Mouse (Mus musculus): ENCODE results near the gene Hivep3. TPM values are rescaled to one million over a fixed set of nuclear protein-coding genes. Genes with fewer than 3 reads are reported as not detected.

Hivep3 gene
- polyA plus RNA-seq, 1 experiment from 2014 or later = 13.8 TPM

- H3K9me3 ChIP-seq (replicated peaks; ENCODE audit: control insufficient read depth, low read length) = no peaks in the 10 kb centered on the region
- ATAC-seq (no peak), DNase-seq (ENCODE audit: low spot score) (no peak)
- WGBS = 60% methylated on average over 3 of the region's 3 CpGs
- no peaks in the 10 kb centered on the region for H3K36me3 ChIP-seq (ENCODE audit: control insufficient read depth, insufficient read depth, low read length)
- no peak overlapping the region for H3K4me3 ChIP-seq (ENCODE audit: low read depth, low read length)
- no peak overlapping the region for H3K27ac ChIP-seq (ENCODE audit: low read depth, low read length)
- no peak overlapping the region for H3K4me2 ChIP-seq (ENCODE audit: low read length)
- H3K9ac ChIP-seq (ENCODE audit: low read length) = no peak overlapping the region
- no peaks in the 10 kb centered on the region for H3K27me3 ChIP-seq (replicated peaks; ENCODE audit: control insufficient read depth, insufficient read depth, low read length)
- no peaks in the 10 kb centered on the region; the same call in 1 of the 2 replicates for H3K4me1 ChIP-seq (ENCODE audit: control insufficient read depth, insufficient read depth, low read length)
Measured at GRCm38 (mm10) chr4:120071411-120071810, 337.8 kb downstream of the Hivep3 start.

- 55% methylated on average over 15 of the region's 15 CpGs for WGBS
- H3K4me1 ChIP-seq (ENCODE audit: control insufficient read depth, insufficient read depth, low read length) = no peaks in the 10 kb centered on the region; the same call in 1 of the 2 replicates
- no peak overlapping the region for H3K4me2 ChIP-seq (ENCODE audit: low read length)
- H3K27me3 ChIP-seq (replicated peaks; ENCODE audit: control insufficient read depth, insufficient read depth, low read length) = no peaks in the 10 kb centered on the region
- no peak overlapping the region for H3K4me3 ChIP-seq (ENCODE audit: low read depth, low read length)
- no peaks in the 10 kb centered on the region for H3K9me3 ChIP-seq (replicated peaks; ENCODE audit: control insufficient read depth, low read length)
- no peaks in the 10 kb centered on the region for H3K36me3 ChIP-seq (ENCODE audit: control insufficient read depth, insufficient read depth, low read length)
- no peak overlapping the region for H3K9ac ChIP-seq (ENCODE audit: low read length)
- no peak overlapping the region for H3K27ac ChIP-seq (ENCODE audit: low read depth, low read length)
- ATAC-seq = no peak
- DNase-seq (ENCODE audit: low spot score) = peak; percentile 10
Measured at GRCm38 (mm10) chr4:120071842-120072507, 338.4 kb downstream of the Hivep3 start.

- Histone ChIP-seq H3K27ac (ENCODE audit: low read depth, low read length) (0 out of 2 replicates have a peak overlapping the region, but pooled peaks have one; percentile 14), H3K4me3 (ENCODE audit: low read depth, low read length) (no peak overlapping the region), H3K9me3 (replicated peaks; ENCODE audit: control insufficient read depth, low read length) (no peaks in the 10 kb centered on the region), H3K9ac (ENCODE audit: low read length) (no peak overlapping the region), H3K4me2 (ENCODE audit: low read length) (no peak overlapping the region), H3K27me3 (replicated peaks; ENCODE audit: control insufficient read depth, insufficient read depth, low read length) (no peaks in the 10 kb centered on the region), H3K36me3 (ENCODE audit: control insufficient read depth, insufficient read depth, low read length) (no peaks in the 10 kb centered on the region), H3K4me1 (ENCODE audit: control insufficient read depth, insufficient read depth, low read length) (no peaks in the 10 kb centered on the region; the same call in 1 of the 2 replicates)
- peak; percentile 50 for DNase-seq (ENCODE audit: low spot score)
- WGBS = 36% methylated on average over 5 of the region's 5 CpGs
- ATAC-seq = peak; percentile 34; the same call in 1 of the 2 replicates
Measured at GRCm38 (mm10) chr4:120074061-120074460, 340.5 kb downstream of the Hivep3 start.

- DNase-seq (ENCODE audit: low spot score) (no peak), ATAC-seq (no peak)
- no peak overlapping the region for H3K9ac ChIP-seq (ENCODE audit: low read length)
- no peaks in the 10 kb centered on the region for H3K9me3 ChIP-seq (replicated peaks; ENCODE audit: control insufficient read depth, low read length)
- H3K4me1 ChIP-seq (ENCODE audit: control insufficient read depth, insufficient read depth, low read length) = no peaks in the 10 kb centered on the region; the same call in 1 of the 2 replicates
- WGBS = 88% methylated on average over 8 of the region's 8 CpGs
- no peak overlapping the region for H3K4me3 ChIP-seq (ENCODE audit: low read depth, low read length)
- no peaks in the 10 kb centered on the region for H3K27me3 ChIP-seq (replicated peaks; ENCODE audit: control insufficient read depth, insufficient read depth, low read length)
- H3K36me3 ChIP-seq (ENCODE audit: control insufficient read depth, insufficient read depth, low read length) = no peaks in the 10 kb centered on the region
- no peak overlapping the region for H3K4me2 ChIP-seq (ENCODE audit: low read length)
- H3K27ac ChIP-seq (ENCODE audit: low read depth, low read length) = no peak overlapping the region
Measured at GRCm38 (mm10) chr4:120077322-120077721, 343.7 kb downstream of the Hivep3 start.

- Histone ChIP-seq H3K36me3 (ENCODE audit: control insufficient read depth, insufficient read depth, low read length) (no peaks in the 10 kb centered on the region), H3K9me3 (replicated peaks; ENCODE audit: control insufficient read depth, low read length) (no peaks in the 10 kb centered on the region), H3K9ac (ENCODE audit: low read length) (no peak overlapping the region), H3K27me3 (replicated peaks; ENCODE audit: control insufficient read depth, insufficient read depth, low read length) (no peaks in the 10 kb centered on the region), H3K4me2 (ENCODE audit: low read length) (no peak overlapping the region), H3K27ac (ENCODE audit: low read depth, low read length) (no peak overlapping the region), H3K4me1 (ENCODE audit: control insufficient read depth, insufficient read depth, low read length) (no peaks in the 10 kb centered on the region), H3K4me3 (ENCODE audit: low read depth, low read length) (no peak overlapping the region)
- 84% methylated on average over 5 of the region's 5 CpGs for WGBS
- ATAC-seq (no peak), DNase-seq (ENCODE audit: low spot score) (no peak)
Measured at GRCm38 (mm10) chr4:120082527-120082926, 348.9 kb downstream of the Hivep3 start.

- DNase-seq (ENCODE audit: low spot score) = no peak
Measured at GRCm38 (mm10) chr4:120083700-120084099, 350.1 kb downstream of the Hivep3 start.

GRCm38 (mm10) chr4:120089536-120089935 is 356.0 kb downstream of the Hivep3 start:
- 84% methylated on average over 8 of the region's 8 CpGs for WGBS
- no peak for DNase-seq (ENCODE audit: low spot score)
- no peak overlapping the region for H3K27ac ChIP-seq (ENCODE audit: low read depth, low read length)
- no peak overlapping the region for H3K4me3 ChIP-seq (ENCODE audit: low read depth, low read length)
- H3K4me2 ChIP-seq (ENCODE audit: low read length) = no peak overlapping the region
- H3K4me1 ChIP-seq (ENCODE audit: control insufficient read depth, insufficient read depth, low read length) = no peaks in the 10 kb centered on the region
- H3K9ac ChIP-seq (ENCODE audit: low read length) = no peak overlapping the region
- ATAC-seq = no peak
- H3K27me3 ChIP-seq (replicated peaks; ENCODE audit: control insufficient read depth, insufficient read depth, low read length) = no peaks in the 10 kb centered on the region
- no peaks in the 10 kb centered on the region for H3K36me3 ChIP-seq (ENCODE audit: control insufficient read depth, insufficient read depth, low read length)
- no peaks in the 10 kb centered on the region for H3K9me3 ChIP-seq (replicated peaks; ENCODE audit: control insufficient read depth, low read length)

More at GRCm38 (mm10) chr4:120083700-120084099, 350.1 kb downstream of the Hivep3 start:
- ATAC-seq = no peak
- no peak overlapping the region for H3K4me2 ChIP-seq (ENCODE audit: low read length)
- no peak overlapping the region for H3K9ac ChIP-seq (ENCODE audit: low read length)
- H3K27me3 ChIP-seq (replicated peaks; ENCODE audit: control insufficient read depth, insufficient read depth, low read length) = no peaks in the 10 kb centered on the region
- no peaks in the 10 kb centered on the region for H3K9me3 ChIP-seq (replicated peaks; ENCODE audit: control insufficient read depth, low read length)
- WGBS = 88% methylated on average over 3 of the region's 3 CpGs
- H3K36me3 ChIP-seq (ENCODE audit: control insufficient read depth, insufficient read depth, low read length) = no peaks in the 10 kb centered on the region
- H3K4me1 ChIP-seq (ENCODE audit: control insufficient read depth, insufficient read depth, low read length) = no peaks in the 10 kb centered on the region
- H3K4me3 ChIP-seq (ENCODE audit: low read depth, low read length) = no peak overlapping the region
- no peak overlapping the region for H3K27ac ChIP-seq (ENCODE audit: low read depth, low read length)

- WGBS = 85% methylated on average over 1 of the region's 1 CpGs
Measured at GRCm38 (mm10) chr4:120091997-120092783, 358.6 kb downstream of the Hivep3 start.

GRCm38 (mm10) chr4:120096935-120097334 is 363.4 kb downstream of the Hivep3 start:
- DNase-seq (ENCODE audit: low spot score) = no peak
- 92% methylated on average over 19 of the region's 19 CpGs for WGBS
- Histone ChIP-seq H3K4me3 (ENCODE audit: low read depth, low read length) (no peak overlapping the region), H3K4me1 (ENCODE audit: control insufficient read depth, insufficient read depth, low read length) (no peaks in the 10 kb centered on the region), H3K27ac (ENCODE audit: low read depth, low read length) (no peak overlapping the region), H3K4me2 (ENCODE audit: low read length) (no peak overlapping the region), H3K9me3 (replicated peaks; ENCODE audit: control insufficient read depth, low read length) (peaks cover 8% of the 10 kb centered on the region), H3K27me3 (replicated peaks; ENCODE audit: control insufficient read depth, insufficient read depth, low read length) (no peaks in the 10 kb centered on the region), H3K9ac (ENCODE audit: low read length) (no peak overlapping the region), H3K36me3 (ENCODE audit: control insufficient read depth, insufficient read depth, low read length) (no peaks in the 10 kb centered on the region; the same call in 1 of the 2 replicates)
- ATAC-seq = no peak

More at GRCm38 (mm10) chr4:120091997-120092783, 358.6 kb downstream of the Hivep3 start:
- ATAC-seq (no peak), DNase-seq (ENCODE audit: low spot score) (no peak)
- H3K27me3 ChIP-seq (replicated peaks; ENCODE audit: control insufficient read depth, insufficient read depth, low read length) = no peaks in the 10 kb centered on the region
- H3K36me3 ChIP-seq (ENCODE audit: control insufficient read depth, insufficient read depth, low read length) = no peaks in the 10 kb centered on the region; the same call in 1 of the 2 replicates
- no peak overlapping the region for H3K4me2 ChIP-seq (ENCODE audit: low read length)
- no peaks in the 10 kb centered on the region for H3K9me3 ChIP-seq (replicated peaks; ENCODE audit: control insufficient read depth, low read length)
- no peak overlapping the region for H3K4me3 ChIP-seq (ENCODE audit: low read depth, low read length)
- no peaks in the 10 kb centered on the region for H3K4me1 ChIP-seq (ENCODE audit: control insufficient read depth, insufficient read depth, low read length)
- no peak overlapping the region for H3K27ac ChIP-seq (ENCODE audit: low read depth, low read length)
- no peak overlapping the region for H3K9ac ChIP-seq (ENCODE audit: low read length)

All from forebrain, embryonic 14.5 days (tissue).